Mouse (Mus musculus): ENCODE results near the gene Zfp541. TPM values are rescaled to one million over a fixed set of nuclear protein-coding genes. Genes with fewer than 3 reads are reported as not detected.
A peak's percentile ranks its signal among the peaks of the same experiment; 100 is the strongest.

Zfp541 gene
- polyA plus RNA-seq, 1 experiment from 2014 or later: 0.14 TPM

DNA sequence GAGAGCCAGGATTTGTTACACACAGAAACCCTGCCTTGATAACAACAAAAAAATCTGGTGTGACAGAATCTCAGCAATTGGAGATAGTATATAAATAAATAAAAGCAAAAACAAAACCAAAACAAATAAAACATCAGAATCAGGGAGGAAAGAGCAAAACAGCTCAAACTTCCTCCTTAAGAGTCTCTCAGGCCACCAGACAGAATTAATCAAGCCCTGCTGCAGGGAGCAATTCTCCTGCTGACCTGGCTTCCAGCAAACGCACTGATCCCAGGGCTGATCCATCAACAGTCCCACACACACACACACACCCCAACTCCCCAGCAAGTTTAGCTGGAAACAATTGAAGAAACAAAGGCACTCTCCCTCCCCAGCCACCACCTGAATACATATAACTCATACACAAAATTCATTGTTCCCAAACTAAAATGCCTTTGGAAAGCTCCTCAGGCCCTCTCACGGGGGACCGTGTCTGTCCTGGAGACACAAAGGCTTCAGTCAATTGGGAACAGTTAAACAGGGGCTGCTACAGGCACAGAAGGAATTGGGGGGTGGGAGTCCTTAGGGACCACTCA lies 17.7 kb upstream of the Zfp541 start:
- no peak overlapping the region for H3K4me3 ChIP-seq (replicated peaks; ENCODE audit: low read length)
- no peaks in the 10 kb centered on the region for H3K27me3 ChIP-seq (replicated peaks; ENCODE audit: control insufficient read depth, insufficient read depth, low read length)
- H3K4me2 ChIP-seq (ENCODE audit: low read length): no peak overlapping the region
- H3K9ac ChIP-seq (replicated peaks; ENCODE audit: low read depth, low read length): no peak overlapping the region
- no peaks in the 10 kb centered on the region for H3K9me3 ChIP-seq (ENCODE audit: control insufficient read depth, low read length)
- H3K4me1 ChIP-seq (replicated peaks; ENCODE audit: control insufficient read depth, insufficient read depth, low read length): peaks cover 28% of the 10 kb centered on the region
- no peaks in the 10 kb centered on the region for H3K36me3 ChIP-seq (ENCODE audit: control insufficient read depth, insufficient read depth)
- 18% methylated on average over 3 of the region's 3 CpGs for WGBS
- no peak for ATAC-seq
- H3K27ac ChIP-seq (ENCODE audit: low read length): 0 out of 2 replicates have a peak overlapping the region, but pooled peaks have one; percentile 20

DNA sequence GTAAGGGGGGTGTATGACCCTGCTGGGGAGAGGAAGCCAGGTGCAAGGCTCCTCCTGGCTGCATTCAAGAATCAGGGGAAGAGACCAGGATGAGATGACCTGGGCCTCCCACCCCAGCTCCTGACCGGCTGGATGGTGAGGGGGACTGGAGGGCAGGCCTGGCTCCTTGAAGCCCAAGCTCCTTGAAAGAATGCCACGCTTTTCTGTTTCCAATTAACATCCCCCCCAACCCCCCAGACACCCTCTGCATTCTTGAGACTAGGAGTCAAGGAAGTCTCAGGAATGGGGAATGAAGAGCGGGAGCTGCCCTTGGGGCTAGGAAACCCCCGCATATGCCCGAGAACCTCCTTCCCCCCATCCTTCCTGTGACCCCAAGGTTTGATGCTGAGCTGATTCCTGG lies 17.1 kb upstream of the Zfp541 start:
- H3K9me3 ChIP-seq (ENCODE audit: control insufficient read depth, low read length): no peaks in the 10 kb centered on the region
- H3K27ac ChIP-seq (ENCODE audit: low read length): no peak overlapping the region
- WGBS: 34% methylated on average over 5 of the region's 5 CpGs
- H3K4me1 ChIP-seq (replicated peaks; ENCODE audit: control insufficient read depth, insufficient read depth, low read length): peaks cover 34% of the 10 kb centered on the region
- H3K9ac ChIP-seq (replicated peaks; ENCODE audit: low read depth, low read length): 0 out of 2 replicates have a peak overlapping the region, but pooled peaks have one; percentile 27
- no peaks in the 10 kb centered on the region for H3K27me3 ChIP-seq (replicated peaks; ENCODE audit: control insufficient read depth, insufficient read depth, low read length)
- no peaks in the 10 kb centered on the region for H3K36me3 ChIP-seq (ENCODE audit: control insufficient read depth, insufficient read depth)
- H3K4me2 ChIP-seq (ENCODE audit: low read length): no peak overlapping the region
- H3K4me3 ChIP-seq (replicated peaks; ENCODE audit: low read length): no peak overlapping the region
- ATAC-seq: no peak

DNA sequence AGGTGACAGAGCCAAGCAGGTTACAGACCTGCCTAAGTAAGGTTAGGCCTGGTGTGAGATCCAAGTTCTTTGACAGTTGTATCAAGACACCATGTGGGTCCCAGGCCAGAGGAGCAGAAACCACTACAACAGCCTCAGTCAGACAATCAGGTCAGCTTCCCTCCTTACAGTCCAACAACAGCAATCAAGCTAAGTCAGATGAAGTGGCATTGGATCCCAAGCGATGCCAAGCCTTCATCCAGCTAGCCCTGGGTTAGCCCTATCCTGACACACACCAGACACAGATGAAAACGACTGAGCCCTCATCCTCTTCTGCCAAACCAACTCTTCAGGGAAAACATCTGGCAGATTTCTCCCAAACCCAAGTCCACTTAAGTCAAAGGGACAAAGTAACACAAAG lies 16.1 kb upstream of the Zfp541 start:
- Histone ChIP-seq H3K27ac (ENCODE audit: low read length) (no peak overlapping the region), H3K4me2 (ENCODE audit: low read length) (peak overlapping the region; percentile 63), H3K9me3 (ENCODE audit: control insufficient read depth, low read length) (no peaks in the 10 kb centered on the region), H3K9ac (replicated peaks; ENCODE audit: low read depth, low read length) (no peak overlapping the region), H3K4me3 (replicated peaks; ENCODE audit: low read length) (peak overlapping the region; percentile 84; the same call in 1 of the 2 replicates), H3K36me3 (ENCODE audit: control insufficient read depth, insufficient read depth) (no peaks in the 10 kb centered on the region), H3K27me3 (replicated peaks; ENCODE audit: control insufficient read depth, insufficient read depth, low read length) (no peaks in the 10 kb centered on the region), H3K4me1 (replicated peaks; ENCODE audit: control insufficient read depth, insufficient read depth, low read length) (peaks cover 42% of the 10 kb centered on the region)
- no peak for ATAC-seq
- 77% methylated on average over 2 of the region's 2 CpGs for WGBS

GRCm38 (mm10) chr7:16046101-16046480 lies 15.5 kb upstream of the Zfp541 start:
- Histone ChIP-seq H3K9ac (replicated peaks; ENCODE audit: low read depth, low read length) (peak overlapping the region; percentile 98), H3K9me3 (ENCODE audit: control insufficient read depth, low read length) (no peaks in the 10 kb centered on the region), H3K4me1 (replicated peaks; ENCODE audit: control insufficient read depth, insufficient read depth, low read length) (peaks cover 42% of the 10 kb centered on the region), H3K27me3 (replicated peaks; ENCODE audit: control insufficient read depth, insufficient read depth, low read length) (no peaks in the 10 kb centered on the region), H3K4me3 (replicated peaks; ENCODE audit: low read length) (peak overlapping the region; percentile 84), H3K36me3 (ENCODE audit: control insufficient read depth, insufficient read depth) (no peaks in the 10 kb centered on the region), H3K4me2 (ENCODE audit: low read length) (peak overlapping the region; percentile 63), H3K27ac (ENCODE audit: low read length) (peak overlapping the region; percentile 99)
- ATAC-seq: peak; percentile 4; the same call in 1 of the 2 replicates
- 4% methylated on average over 7 of the region's 7 CpGs for WGBS

DNA sequence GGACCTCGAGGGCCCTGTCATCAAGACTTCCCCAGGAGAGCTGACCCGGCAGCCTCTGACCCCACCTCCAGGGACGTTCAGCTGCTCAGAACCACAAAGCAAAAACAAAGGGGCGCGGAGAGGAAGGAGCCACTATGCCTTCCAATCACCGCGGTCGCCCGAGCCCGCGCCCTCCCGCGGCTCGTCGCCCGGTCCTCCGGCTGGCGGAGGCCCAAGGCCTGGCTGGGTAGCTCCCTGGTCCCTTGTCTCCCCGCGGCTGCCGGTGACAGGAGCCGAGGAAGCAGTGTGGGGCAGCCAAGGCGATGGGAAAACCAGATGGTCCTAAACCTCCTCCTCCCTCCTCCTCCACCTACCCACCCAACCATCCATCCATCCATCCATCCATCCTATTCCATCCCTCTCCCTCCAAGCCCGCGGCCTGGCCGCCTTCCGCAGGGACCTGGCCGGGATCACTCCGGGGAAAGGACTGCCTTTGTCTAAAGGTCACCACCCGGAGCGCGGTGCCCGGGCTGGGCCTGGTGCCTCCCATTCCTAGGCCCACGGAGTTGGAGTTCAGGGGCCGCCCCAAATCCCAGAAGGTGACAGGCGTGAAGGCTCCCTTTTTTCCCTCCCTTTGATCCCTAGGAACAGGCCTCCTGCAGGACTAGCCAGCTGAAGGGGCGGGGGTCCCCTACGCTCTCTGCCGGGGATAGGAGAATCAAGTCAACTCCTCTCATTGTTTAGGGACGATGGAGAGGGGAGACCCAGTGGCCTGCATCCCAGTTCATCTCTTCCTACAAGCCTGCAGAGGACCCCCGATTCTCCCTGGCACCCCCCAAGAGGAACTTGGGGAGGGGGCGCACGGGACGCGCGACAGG lies 14.9 kb upstream of the Zfp541 start:
- Histone ChIP-seq H3K27me3 (replicated peaks; ENCODE audit: control insufficient read depth, insufficient read depth, low read length) (no peaks in the 10 kb centered on the region), H3K27ac (ENCODE audit: low read length) (peak overlapping the region; percentile 99), H3K4me3 (replicated peaks; ENCODE audit: low read length) (peak overlapping the region; percentile 84), H3K36me3 (ENCODE audit: control insufficient read depth, insufficient read depth) (no peaks in the 10 kb centered on the region), H3K4me2 (ENCODE audit: low read length) (peak overlapping the region; percentile 63), H3K4me1 (replicated peaks; ENCODE audit: control insufficient read depth, insufficient read depth, low read length) (peaks cover 43% of the 10 kb centered on the region), H3K9ac (replicated peaks; ENCODE audit: low read depth, low read length) (peak overlapping the region; percentile 98), H3K9me3 (ENCODE audit: control insufficient read depth, low read length) (no peaks in the 10 kb centered on the region)
- under 1% methylated on average over 41 of the region's 46 CpGs for WGBS
- peak; percentile 30 for ATAC-seq

- H3K27me3 ChIP-seq (replicated peaks; ENCODE audit: control insufficient read depth, insufficient read depth, low read length): no peaks in the 10 kb centered on the region
- under 1% methylated on average over 34 of the region's 69 CpGs for WGBS
- peak within 1 kb of the TSS; percentile 83 for H3K4me2 ChIP-seq (ENCODE audit: low read length)
- H3K27ac ChIP-seq (ENCODE audit: low read length): peak within 1 kb of the TSS; percentile 99
- peak; percentile 66 for ATAC-seq
- no peaks in the 10 kb centered on the region for H3K9me3 ChIP-seq (ENCODE audit: control insufficient read depth, low read length)
- peak within 1 kb of the TSS; percentile 84 for H3K4me3 ChIP-seq (replicated peaks; ENCODE audit: low read length)
- H3K9ac ChIP-seq (replicated peaks; ENCODE audit: low read depth, low read length): peak within 1 kb of the TSS; percentile 98
- H3K4me1 ChIP-seq (replicated peaks; ENCODE audit: control insufficient read depth, insufficient read depth, low read length): peaks cover 48% of the 10 kb centered on the region
- H3K36me3 ChIP-seq (ENCODE audit: control insufficient read depth, insufficient read depth): no peaks in the 10 kb centered on the region
Measured at GRCm38 (mm10) chr7:16047338-16048146, 14.1 kb upstream of the Zfp541 start, which contains the start of gene Bicra. Gene Bicra, minus strand, starts transcription at chr7:16047921.

- peak overlapping the region; percentile 84 for H3K4me3 ChIP-seq (replicated peaks; ENCODE audit: low read length)
- peak; percentile 83 for ATAC-seq
- H3K27ac ChIP-seq (ENCODE audit: low read length): peak overlapping the region; percentile 99
- peaks cover 51% of the 10 kb centered on the region for H3K4me1 ChIP-seq (replicated peaks; ENCODE audit: control insufficient read depth, insufficient read depth, low read length)
- WGBS: under 1% methylated on average over 20 of the region's 20 CpGs
- H3K36me3 ChIP-seq (ENCODE audit: control insufficient read depth, insufficient read depth): no peaks in the 10 kb centered on the region
- peak overlapping the region; percentile 98 for H3K9ac ChIP-seq (replicated peaks; ENCODE audit: low read depth, low read length)
- no peaks in the 10 kb centered on the region for H3K27me3 ChIP-seq (replicated peaks; ENCODE audit: control insufficient read depth, insufficient read depth, low read length)
- H3K9me3 ChIP-seq (ENCODE audit: control insufficient read depth, low read length): no peaks in the 10 kb centered on the region
- H3K4me2 ChIP-seq (ENCODE audit: low read length): peak overlapping the region; percentile 83
Measured at GRCm38 (mm10) chr7:16048164-16048564, 13.4 kb upstream of the Zfp541 start.

- peaks cover 50% of the 10 kb centered on the region for H3K4me1 ChIP-seq (replicated peaks; ENCODE audit: control insufficient read depth, insufficient read depth, low read length)
- H3K9me3 ChIP-seq (ENCODE audit: control insufficient read depth, low read length): no peaks in the 10 kb centered on the region
- WGBS: 8% methylated on average over 36 of the region's 36 CpGs
- peak overlapping the region; percentile 83 for H3K4me2 ChIP-seq (ENCODE audit: low read length)
- peak overlapping the region; percentile 84 for H3K4me3 ChIP-seq (replicated peaks; ENCODE audit: low read length)
- H3K27ac ChIP-seq (ENCODE audit: low read length): peak overlapping the region; percentile 80
- no peaks in the 10 kb centered on the region for H3K27me3 ChIP-seq (replicated peaks; ENCODE audit: control insufficient read depth, insufficient read depth, low read length)
- H3K9ac ChIP-seq (replicated peaks; ENCODE audit: low read depth, low read length): peak overlapping the region; percentile 57
- no peak for ATAC-seq
- no peaks in the 10 kb centered on the region for H3K36me3 ChIP-seq (ENCODE audit: control insufficient read depth, insufficient read depth)
Measured at GRCm38 (mm10) chr7:16048675-16049575, 12.7 kb upstream of the Zfp541 start.

Data from forebrain, embryonic 16.5 days (tissue).